Mouse (Mus musculus) spleen, postnatal 0 days (tissue): ENCODE measurements around the gene Cltrn. TPM values are rescaled to one million over a fixed set of nuclear protein-coding genes. Genes with fewer than 3 reads are reported as not detected.

Experiments used
- polyA plus RNA-seq: library from polyadenylated mRNA; unstranded; fragments of >200 nt; fragmentation: Nextera tagmentation; extraction: Ambion mirVana; gene quantifications from 2 replicates; pipeline ENCODE4 v1.2.1, GENCODE M21; 2015

Cltrn gene
- polyA plus RNA-seq = 0.16 TPM in 1 of 2 replicates, not detected in the other

DNA sequence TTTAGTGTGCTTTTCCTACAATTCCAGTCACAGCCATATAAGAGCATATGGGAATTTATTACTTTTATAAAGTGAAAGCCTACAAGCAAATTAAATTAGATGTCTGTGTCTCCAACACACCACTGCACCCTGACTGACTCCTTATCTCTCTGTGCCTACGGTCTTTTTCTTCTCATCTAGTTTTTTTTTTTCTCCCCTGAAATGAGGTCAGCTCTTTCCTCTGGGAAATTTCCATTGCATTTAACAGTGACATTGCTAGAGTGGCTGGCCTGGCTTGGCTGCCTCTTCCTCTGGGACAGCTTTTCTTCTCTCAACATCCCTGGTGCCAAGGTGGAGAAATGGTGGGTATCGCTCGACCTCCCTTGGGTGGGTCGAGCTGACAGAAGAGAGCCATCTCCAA lies at the start of gene Cltrn:
Gene Cltrn (plus strand): TSS at position 249 of the 400 bp plus-strand sequence.

DNA sequence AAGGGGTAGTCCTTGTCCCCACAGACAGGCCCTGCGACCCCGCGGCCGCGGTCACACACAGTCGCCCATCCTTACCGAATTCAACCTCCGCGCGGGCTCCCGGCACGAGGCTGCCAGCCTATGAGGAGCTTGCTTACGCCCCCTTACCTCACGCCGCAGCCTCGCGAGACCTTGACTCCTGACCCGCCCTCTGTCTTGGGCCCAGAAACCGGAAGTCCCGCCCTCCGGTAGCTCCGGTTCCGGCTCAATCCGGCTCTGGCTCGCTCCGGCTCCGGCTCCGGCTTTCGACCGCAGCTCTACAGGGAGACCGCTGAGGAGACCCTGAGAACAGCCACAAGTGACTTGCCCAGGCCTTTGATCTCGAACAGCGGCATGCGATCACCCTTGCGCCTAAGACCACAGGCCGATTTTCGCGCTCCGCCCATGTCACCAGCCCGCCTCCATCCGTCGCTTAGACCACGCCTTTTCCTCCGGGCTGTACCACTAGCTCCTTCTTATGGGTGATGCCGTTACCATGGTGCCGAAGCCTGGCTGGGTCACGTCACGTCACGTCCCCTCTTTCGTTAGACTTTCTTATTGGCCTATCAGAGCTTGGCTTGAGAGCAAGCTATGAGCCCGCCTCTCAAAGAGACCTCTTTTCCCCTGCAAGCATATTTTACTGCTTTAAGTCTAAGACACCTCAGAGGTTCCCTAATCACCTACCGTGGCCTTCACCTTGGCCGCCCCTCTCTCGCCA lies 12.4 kb upstream of the Cltrn start, which contains the start of gene Siah1b:
Gene Siah1b (minus strand): TSS at position 454 of the 736 bp plus-strand sequence.

DNA sequence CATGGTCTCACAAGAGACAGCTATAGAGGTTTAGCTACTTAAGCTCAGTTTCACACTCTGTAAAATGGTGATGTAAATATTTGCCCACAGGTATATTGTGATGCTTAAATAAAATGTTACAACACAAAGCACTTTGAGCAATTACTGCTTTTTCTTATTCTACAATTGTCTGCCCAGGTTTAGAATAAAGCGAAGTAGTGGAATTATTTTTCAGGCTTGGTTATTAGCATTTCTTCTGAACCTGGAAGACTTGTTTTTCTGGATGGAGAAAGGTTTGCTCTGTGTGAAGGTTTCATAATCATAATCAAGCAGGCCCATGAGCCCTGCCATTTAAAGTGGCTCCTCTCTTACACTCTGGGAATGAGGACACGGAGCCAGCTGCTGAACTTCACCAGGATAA lies 50.4 kb downstream of the Cltrn start, which contains the start of gene Ace2:
Gene Ace2 (plus strand): TSS at position 301 of the 400 bp plus-strand sequence.

Other genes starting within 250 kb of the Cltrn start
- 9.8 and 13.2 TPM in 2 replicates for gene Ap1s2, start 179.8 kb upstream of the Cltrn start, polyA plus RNA-seq
- gene Zrsr2, start 130.2 kb upstream of the Cltrn start, polyA plus RNA-seq = 37.8 and 38.4 TPM in 2 replicates
- gene Car5b, start 60.8 kb upstream of the Cltrn start, polyA plus RNA-seq = 0.24 and 0.42 TPM in 2 replicates
- gene Siah1b, start 12.3 kb upstream of the Cltrn start, polyA plus RNA-seq = 16.1 and 17.3 TPM in 2 replicates
- 0.40 and 0.41 TPM in 2 replicates for gene Ace2, start 50.5 kb downstream of the Cltrn start, polyA plus RNA-seq
- 4.1 and 5.2 TPM in 2 replicates for gene Bmx, start 169.4 kb downstream of the Cltrn start, polyA plus RNA-seq
- 17.4 and 18.0 TPM in 2 replicates for gene Pir, start 180.5 kb downstream of the Cltrn start, polyA plus RNA-seq